Mouse (Mus musculus) macrophage (primary cell): Measurements from ENCODE around the gene Gm45717. TPM values are rescaled to one million over a fixed set of nuclear protein-coding genes. Genes with fewer than 3 reads are reported as not detected.

Experiments used
- H3K27ac ChIP-seq: fragments of 350-480 bp; formaldehyde crosslinking; 2 replicates; pipeline ENCODE4 v1.9.0; 2021
- H3K36me3 ChIP-seq: fragments of 350-480 bp; formaldehyde crosslinking; 2 replicates; pipeline ENCODE4 v1.9.0; 2021; ENCODE audit errors: inconsistent target
- H3K4me3 ChIP-seq: fragments of 350-480 bp; formaldehyde crosslinking; 2 replicates; pipeline ENCODE4 v1.9.0; 2021; ENCODE audit errors: inconsistent target
- H3K79me2 ChIP-seq: fragments of 350-480 bp; formaldehyde crosslinking; 2 replicates; pipeline ENCODE4 v1.9.0; 2021; ENCODE audit errors: inconsistent target
- WGBS: methylation state at CpG from one replicate; pipeline ENCODE4 v1.1.7; 2026; ENCODE audit warnings: inconsistent platforms; ENCODE audit not compliant: missing documents; 5-methylcytosine and 5-hydroxymethylcytosine counted together
- polyA plus RNA-seq: library from polyadenylated mRNA; stranded (reverse); fragments of 250-400 nt; gene quantifications from 3 replicates; pipeline ENCODE4 v1.2.4, GENCODE M21; 2018; ENCODE audit warnings: inconsistent platforms

The Gm45717 gene
- polyA plus RNA-seq, 1 experiment from 2014 or later, result not detected

- WGBS, result 86% methylated on average over 10 of the region's 10 CpGs
- H3K4me3 ChIP-seq, result no peak overlapping the region
- peaks cover 19% of the 10 kb centered on the region; the same call in 1 of the 2 replicates for H3K36me3 ChIP-seq
- no peaks in the 10 kb centered on the region for H3K79me2 ChIP-seq
- H3K27ac ChIP-seq, result peak overlapping the region; percentile 98
These were observed 12.9 kb downstream of the Gm45717 start for GRCm38 (mm10) chr7:140942811-140943210.

- Histone ChIP-seq H3K36me3 (peaks cover 19% of the 10 kb centered on the region; the same call in 1 of the 2 replicates), H3K4me3 (peak overlapping the region; percentile 45), H3K27ac (peak overlapping the region; percentile 98), H3K79me2 (no peaks in the 10 kb centered on the region)
- 52% methylated on average over 9 of the region's 9 CpGs for WGBS
These were observed 13.4 kb downstream of the Gm45717 start for GRCm38 (mm10) chr7:140942341-140942740.

- under 1% methylated on average over 33 of the region's 33 CpGs for WGBS
These were observed 14.3 kb downstream of the Gm45717 start, which contains the start of gene Pgghg for GRCm38 (mm10) chr7:140941222-140942051. TSS of gene Pgghg (plus strand) at chr7:140941391.

GRCm38 (mm10) chr7:140939669-140940171 is 16.0 kb downstream of the Gm45717 start:
- no peaks in the 10 kb centered on the region for H3K79me2 ChIP-seq
- H3K36me3 ChIP-seq, result 0 out of 2 replicates have a peak, but pooled peaks cover 1% of the 10 kb centered on the region
- WGBS, result 94% methylated on average over 8 of the region's 8 CpGs
- no peak overlapping the region for H3K27ac ChIP-seq
- H3K4me3 ChIP-seq, result no peak overlapping the region

More at GRCm38 (mm10) chr7:140941222-140942051, 14.3 kb downstream of the Gm45717 start, which contains the start of gene Pgghg:
- Histone ChIP-seq H3K36me3 (peaks cover 18% of the 10 kb centered on the region; the same call in 1 of the 2 replicates), H3K27ac (peak within 1 kb of the TSS; percentile 98), H3K4me3 (peak within 1 kb of the TSS; percentile 45), H3K79me2 (no peaks in the 10 kb centered on the region)

GRCm38 (mm10) chr7:140938896-140939295 is 16.8 kb downstream of the Gm45717 start:
- H3K36me3 ChIP-seq, result no peaks in the 10 kb centered on the region
- whole genome bisulfite sequencing, result 77% methylated on average over 2 of the region's 2 CpGs
- no peak overlapping the region for H3K4me3 ChIP-seq
- no peaks in the 10 kb centered on the region for H3K79me2 ChIP-seq
- no peak overlapping the region for H3K27ac ChIP-seq

GRCm38 (mm10) chr7:140938436-140938835 is 17.3 kb downstream of the Gm45717 start:
- Histone ChIP-seq H3K79me2 (no peaks in the 10 kb centered on the region), H3K27ac (no peak overlapping the region), H3K4me3 (no peak overlapping the region), H3K36me3 (no peaks in the 10 kb centered on the region)
- 83% methylated on average over 3 of the region's 3 CpGs for WGBS

GRCm38 (mm10) chr7:140927181-140927580 is 28.6 kb downstream of the Gm45717 start:
- no peak overlapping the region for H3K4me3 ChIP-seq
- no peak overlapping the region for H3K27ac ChIP-seq
- 99% methylated on average over 6 of the region's 6 CpGs for WGBS
- H3K36me3 ChIP-seq, result no peaks in the 10 kb centered on the region
- no peaks in the 10 kb centered on the region for H3K79me2 ChIP-seq

- Histone ChIP-seq H3K79me2 (no peaks in the 10 kb centered on the region), H3K4me3 (no peak overlapping the region), H3K36me3 (no peaks in the 10 kb centered on the region), H3K27ac (no peak overlapping the region)
- WGBS, result 28% methylated on average over 30 of the region's 30 CpGs
These were observed 32.5 kb downstream of the Gm45717 start for GRCm38 (mm10) chr7:140923070-140923775.

- H3K79me2 ChIP-seq, result no peaks in the 10 kb centered on the region
- H3K4me3 ChIP-seq, result no peak overlapping the region
- no peaks in the 10 kb centered on the region for H3K36me3 ChIP-seq
- 2% methylated on average over 49 of the region's 49 CpGs for WGBS
- no peak overlapping the region for H3K27ac ChIP-seq
These were observed 33.2 kb downstream of the Gm45717 start for GRCm38 (mm10) chr7:140922398-140923069.

- Histone ChIP-seq H3K4me3 (no peak overlapping the region), H3K79me2 (no peaks in the 10 kb centered on the region), H3K27ac (no peak overlapping the region), H3K36me3 (no peaks in the 10 kb centered on the region)
- WGBS, result 56% methylated on average over 18 of the region's 22 CpGs
These were observed 34.3 kb downstream of the Gm45717 start for GRCm38 (mm10) chr7:140921225-140921975.

- Histone ChIP-seq H3K4me3 (no peak within 1 kb of the TSS), H3K79me2 (no peaks in the 10 kb centered on the region), H3K27ac (no peak within 1 kb of the TSS), H3K36me3 (no peaks in the 10 kb centered on the region)
- WGBS, result 88% methylated on average over 8 of the region's 8 CpGs
These were observed 35.2 kb downstream of the Gm45717 start, which contains the start of gene Nlrp6 for GRCm38 (mm10) chr7:140920418-140921029. TSS of gene Nlrp6 (plus strand) at chr7:140920902.

- Histone ChIP-seq H3K4me3 (no peak overlapping the region), H3K79me2 (no peaks in the 10 kb centered on the region), H3K27ac (no peak overlapping the region), H3K36me3 (no peaks in the 10 kb centered on the region)
- WGBS, result 88% methylated on average over 4 of the region's 4 CpGs
These were observed 35.8 kb downstream of the Gm45717 start for GRCm38 (mm10) chr7:140919911-140920310.

GRCm38 (mm10) chr7:140914031-140914690 is 41.6 kb downstream of the Gm45717 start:
- no peak overlapping the region for H3K27ac ChIP-seq
- no peak overlapping the region for H3K4me3 ChIP-seq
- WGBS, result 98% methylated on average over 8 of the region's 8 CpGs
- no peaks in the 10 kb centered on the region for H3K79me2 ChIP-seq
- H3K36me3 ChIP-seq, result no peaks in the 10 kb centered on the region
